Mouse (Mus musculus) limb, embryonic 10.5 days (tissue): ENCODE measurements around the gene Dhrs1. TPM values are rescaled to one million over a fixed set of nuclear protein-coding genes. Genes with fewer than 3 reads are reported as not detected.

ENCODE experiments used
- DNase-seq: peaks from one replicate; pipeline ENCODE4 v3.0.0-alpha.2; 2017; ENCODE audit warnings: low spot score
- H3K27ac ChIP-seq: fragments of 300-500 bp; sonication (generic); 2 replicates; pipeline ENCODE4 v1.5.1; 2016; ENCODE audit warnings: mild to moderate bottlenecking
- H3K27me3 ChIP-seq: fragments of 300-500 bp; sonication (generic); 2 replicates; pipeline ENCODE4 v1.6.1; 2016; ENCODE audit warnings: low read depth, mild to moderate bottlenecking; ENCODE audit not compliant: poor library complexity, severe bottlenecking
- H3K36me3 ChIP-seq: fragments of 300-500 bp; sonication (generic); 2 replicates; pipeline ENCODE4 v1.6.1; 2016; ENCODE audit warnings: mild to moderate bottlenecking, moderate library complexity
- H3K4me1 ChIP-seq: fragments of 300-500 bp; sonication (generic); 2 replicates; pipeline ENCODE4 v1.6.1; 2016
- H3K4me3 ChIP-seq: fragments of 300-500 bp; sonication (generic); 2 replicates; pipeline ENCODE4 v1.5.1; 2016; ENCODE audit warnings: mild to moderate bottlenecking, moderate library complexity
- H3K9me3 ChIP-seq: fragments of 300-500 bp; sonication (generic); replicated peaks from 2 replicates; pipeline ENCODE4 v1.6.1; 2016; ENCODE audit warnings: mild to moderate bottlenecking
- WGBS: fragments of 180-500 bp; shearing (Covaris S2); methylation state at CpG from one replicate; pipeline ENCODE4 v1.1.7; 2016; 5-methylcytosine and 5-hydroxymethylcytosine counted together
- polyA plus RNA-seq: library from polyadenylated mRNA; unstranded; fragments of >200 nt; fragmentation: Nextera tagmentation; extraction: Ambion mirVana; gene quantifications from 2 replicates; pipeline ENCODE4 v1.2.1, GENCODE M21; 2016

Gene Dhrs1
- polyA plus RNA-seq, 1 experiment from 2014 or later, result 67.4 TPM

DNA sequence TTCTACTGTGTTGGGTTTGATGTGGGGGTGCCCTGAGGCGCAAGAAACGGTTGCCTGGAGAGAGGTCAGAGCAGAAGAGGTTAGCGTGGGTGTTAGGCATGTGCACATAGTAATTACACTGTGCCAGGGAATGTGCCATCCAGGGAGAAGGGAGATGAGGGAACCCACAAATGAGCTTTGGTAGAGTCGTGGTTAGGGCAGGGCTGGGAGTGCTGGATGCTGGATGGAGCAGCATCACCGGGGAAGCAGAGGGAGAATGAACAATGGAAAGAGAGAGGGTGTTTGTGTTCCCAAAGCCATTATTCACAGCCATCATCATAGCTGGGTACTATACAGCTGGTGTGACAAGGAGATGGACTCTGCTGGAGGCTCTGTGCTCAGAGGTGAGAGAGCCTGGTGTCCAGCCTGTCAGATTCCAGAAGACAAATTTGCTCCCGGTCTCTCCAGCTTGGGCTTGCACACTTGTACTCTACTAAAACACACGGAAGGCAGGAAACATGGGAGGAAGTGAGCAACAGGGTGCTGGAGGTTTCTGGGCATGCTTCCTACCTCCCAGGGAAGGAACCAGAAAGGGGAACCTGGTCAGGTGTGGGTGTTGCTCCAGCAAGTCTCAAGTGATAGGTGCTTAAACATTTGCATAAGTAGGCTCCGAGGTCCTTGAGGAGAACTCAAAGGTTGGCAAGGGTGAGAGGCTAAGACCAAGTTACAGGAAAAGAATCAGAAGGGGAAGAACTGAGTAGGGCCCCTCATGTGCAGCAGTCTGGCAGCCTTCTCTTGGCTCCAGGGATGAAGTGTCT lies 17.4 kb downstream of the Dhrs1 start:
- Histone ChIP-seq H3K9me3 (no peaks in the 10 kb centered on the region), H3K4me3 (no peak overlapping the region), H3K27me3 (peaks cover 10% of the 10 kb centered on the region), H3K4me1 (no peaks in the 10 kb centered on the region), H3K27ac (no peak overlapping the region), H3K36me3 (no peaks in the 10 kb centered on the region)
- DNase-seq, result no peak
- 78% methylated on average over 8 of the region's 8 CpGs for WGBS

DNA sequence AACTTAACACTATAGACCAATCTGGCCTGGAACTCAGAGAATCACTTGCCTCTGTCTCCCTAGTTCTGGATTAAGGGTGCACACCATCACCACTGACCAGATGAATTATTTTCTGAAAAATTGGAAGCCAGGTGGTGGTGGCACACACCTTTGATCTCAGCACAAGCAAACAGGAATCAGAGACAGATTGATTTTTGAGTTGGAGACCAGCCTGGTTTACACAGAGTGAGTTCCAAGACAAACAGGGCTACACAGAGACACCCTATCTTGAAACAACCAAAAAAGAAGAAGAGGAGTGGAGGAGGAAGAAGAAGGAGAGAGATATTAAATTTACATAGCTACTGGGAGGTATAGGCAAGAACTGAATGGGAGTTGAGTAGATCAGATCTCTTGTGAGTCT lies 19.2 kb downstream of the Dhrs1 start:
- DNase-seq, result no peak
- H3K4me1 ChIP-seq, result peaks cover 9% of the 10 kb centered on the region
- H3K27ac ChIP-seq, result no peak overlapping the region
- peaks cover 9% of the 10 kb centered on the region for H3K27me3 ChIP-seq
- no peaks in the 10 kb centered on the region for H3K36me3 ChIP-seq
- no peaks in the 10 kb centered on the region for H3K9me3 ChIP-seq
- H3K4me3 ChIP-seq, result no peak overlapping the region

DNA sequence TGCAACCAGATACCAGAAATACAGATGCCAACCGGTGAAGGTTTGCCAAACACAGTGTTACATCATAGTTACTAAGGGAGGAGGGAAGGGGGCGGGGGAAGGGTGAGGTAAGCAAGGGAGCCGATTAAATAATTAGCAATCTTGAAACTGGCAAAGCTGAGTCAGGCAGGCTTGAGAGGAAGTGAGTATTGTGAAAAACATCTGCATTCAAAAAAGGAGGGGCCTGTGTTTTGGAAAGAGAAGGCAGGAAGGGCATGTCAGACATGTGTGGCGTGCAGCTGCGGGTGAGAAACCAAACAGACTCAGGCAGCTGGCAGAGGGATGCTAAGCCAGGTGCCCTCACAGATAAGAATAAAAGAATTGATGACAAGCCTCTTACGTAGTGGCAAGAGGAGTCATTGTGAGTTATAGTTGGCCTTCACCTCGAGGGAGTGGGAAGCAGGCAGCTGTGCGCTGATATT lies 21.0 kb downstream of the Dhrs1 start:
- no peak overlapping the region for H3K27ac ChIP-seq
- H3K4me1 ChIP-seq, result peaks cover 13% of the 10 kb centered on the region
- H3K36me3 ChIP-seq, result 0 out of 2 replicates have a peak, but pooled peaks cover 6% of the 10 kb centered on the region
- no peaks in the 10 kb centered on the region; the same call in 1 of the 2 replicates for H3K27me3 ChIP-seq
- no peak for DNase-seq
- WGBS, result 70% methylated on average over 8 of the region's 8 CpGs
- no peak overlapping the region for H3K4me3 ChIP-seq
- no peaks in the 10 kb centered on the region for H3K9me3 ChIP-seq

DNA sequence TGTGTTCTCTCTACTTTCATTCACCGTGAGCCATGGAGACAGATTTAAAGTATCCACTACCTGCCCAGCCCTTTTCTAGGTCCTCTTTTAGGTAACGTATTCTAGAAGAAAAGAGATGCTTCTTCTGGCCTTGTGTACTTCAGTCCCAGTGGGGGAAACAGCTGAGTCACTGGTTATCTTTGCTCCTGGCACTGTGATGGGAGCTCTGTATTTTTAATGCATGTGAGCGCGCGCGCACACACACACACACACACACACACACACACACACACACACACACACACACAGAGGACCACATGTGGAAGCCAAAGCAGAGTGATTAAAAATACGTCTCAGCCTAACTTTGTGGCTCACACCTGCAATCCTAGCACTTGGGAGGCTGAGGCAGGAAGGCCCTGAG lies 22.1 kb downstream of the Dhrs1 start:
- Histone ChIP-seq H3K36me3 (peaks cover 15% of the 10 kb centered on the region), H3K27ac (no peak overlapping the region), H3K27me3 (no peaks in the 10 kb centered on the region; the same call in 1 of the 2 replicates), H3K9me3 (no peaks in the 10 kb centered on the region), H3K4me3 (no peak overlapping the region), H3K4me1 (peaks cover 13% of the 10 kb centered on the region)
- WGBS, result 94% methylated on average over 7 of the region's 7 CpGs
- no peak for DNase-seq

DNA sequence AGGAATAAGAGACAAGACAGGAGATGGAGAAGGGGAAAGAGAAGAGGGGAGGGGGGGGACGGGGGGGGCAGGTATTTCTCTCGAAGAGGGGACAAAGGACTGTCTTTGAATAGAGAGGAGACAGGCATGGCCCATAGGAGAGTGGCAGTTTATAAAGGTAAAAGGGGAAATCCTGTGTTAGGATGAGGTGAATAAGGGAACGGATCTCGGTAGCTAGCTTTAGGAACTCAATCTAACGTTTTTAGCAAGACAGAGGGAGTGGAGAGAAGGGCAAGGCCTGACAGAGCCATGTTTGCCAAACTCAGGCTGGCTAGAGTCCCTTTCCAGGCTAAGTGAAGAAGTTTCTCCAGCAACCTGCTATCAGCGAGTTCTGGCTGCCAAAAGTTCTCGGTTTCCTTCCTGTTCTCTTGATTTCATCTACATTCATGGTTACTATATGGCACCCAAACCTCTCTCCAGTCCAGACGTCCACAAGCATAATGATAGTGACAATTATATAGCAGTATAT lies 23.0 kb downstream of the Dhrs1 start:
- peaks cover 23% of the 10 kb centered on the region for H3K36me3 ChIP-seq
- DNase-seq, result no peak
- H3K27me3 ChIP-seq, result no peaks in the 10 kb centered on the region; the same call in 1 of the 2 replicates
- H3K9me3 ChIP-seq, result no peaks in the 10 kb centered on the region
- peak overlapping the region; percentile 78 for H3K4me3 ChIP-seq
- peaks cover 13% of the 10 kb centered on the region for H3K4me1 ChIP-seq
- 54% methylated on average over 8 of the region's 8 CpGs for WGBS
- H3K27ac ChIP-seq, result peak overlapping the region; percentile 89

DNA sequence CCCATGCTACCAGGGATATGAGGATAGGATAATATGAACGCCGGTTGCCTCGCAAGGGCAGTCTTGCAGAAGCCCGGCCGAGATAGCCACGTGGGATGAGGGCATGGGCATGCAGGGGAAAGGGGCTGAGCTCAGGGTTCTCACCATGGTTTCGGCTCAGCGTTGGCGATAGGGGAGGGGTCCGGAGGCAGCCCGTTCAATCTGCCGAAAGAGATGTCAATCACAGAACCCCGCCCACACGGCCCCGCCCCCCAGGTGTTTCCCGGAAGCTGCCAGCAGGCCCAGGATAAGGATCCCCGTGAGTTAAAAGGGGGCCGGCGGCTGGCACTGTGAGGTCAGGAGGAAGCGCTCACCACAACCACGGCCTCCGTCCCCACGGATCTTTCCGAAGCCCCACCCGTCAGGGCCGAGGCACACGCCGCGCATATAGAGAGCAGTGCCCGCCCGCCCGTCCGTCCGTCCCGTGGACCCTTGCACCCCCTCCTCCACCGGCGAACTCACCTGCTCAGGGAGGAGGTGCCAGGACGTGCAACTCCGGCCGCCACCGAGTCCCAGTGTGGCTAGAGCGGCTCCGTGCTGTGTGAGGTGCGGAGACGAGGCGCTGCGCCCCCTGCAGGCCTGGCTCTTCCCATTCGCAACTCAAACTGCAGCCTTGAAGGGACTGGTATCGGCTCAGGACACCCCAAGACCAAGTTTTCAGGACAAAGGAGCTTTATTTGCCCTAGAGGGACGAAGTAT lies 23.6 kb downstream of the Dhrs1 start, which contains the start of gene Rabggta:
TSS of gene Rabggta (minus strand) at position 564 of the 738 bp plus-strand sequence.
- Histone ChIP-seq H3K4me1 (peaks cover 16% of the 10 kb centered on the region), H3K36me3 (peaks cover 29% of the 10 kb centered on the region), H3K27ac (peak within 1 kb of the TSS; percentile 89), H3K9me3 (no peaks in the 10 kb centered on the region), H3K27me3 (no peaks in the 10 kb centered on the region), H3K4me3 (peak within 1 kb of the TSS; percentile 78)
- under 1% methylated on average over 50 of the region's 50 CpGs for WGBS
- DNase-seq, result peak; percentile 98

DNA sequence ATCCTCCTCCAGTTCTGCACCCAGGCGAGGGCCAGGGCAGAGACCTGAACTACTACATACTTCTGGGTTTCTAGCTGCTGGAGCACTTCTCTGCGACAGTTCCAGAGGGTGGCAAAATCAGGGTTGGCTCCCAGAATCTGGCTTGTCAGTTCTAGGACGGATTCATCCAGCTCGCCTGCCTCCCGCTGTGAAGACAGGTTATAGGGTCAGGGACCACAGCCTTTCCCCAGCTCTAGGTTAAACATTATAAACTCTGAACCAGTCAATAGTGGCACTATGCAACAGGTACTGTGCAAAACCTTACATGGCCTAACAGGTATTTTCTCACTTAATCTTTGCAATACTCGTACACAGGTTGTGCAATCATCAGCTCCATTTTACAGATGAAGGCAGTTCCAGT lies 24.4 kb downstream of the Dhrs1 start:
- H3K27me3 ChIP-seq, result no peaks in the 10 kb centered on the region
- H3K27ac ChIP-seq, result no peak overlapping the region
- H3K4me3 ChIP-seq, result peak overlapping the region; percentile 78
- WGBS, result 81% methylated on average over 6 of the region's 6 CpGs
- DNase-seq, result no peak
- no peaks in the 10 kb centered on the region for H3K9me3 ChIP-seq
- H3K4me1 ChIP-seq, result peaks cover 18% of the 10 kb centered on the region
- peaks cover 35% of the 10 kb centered on the region for H3K36me3 ChIP-seq

DNA sequence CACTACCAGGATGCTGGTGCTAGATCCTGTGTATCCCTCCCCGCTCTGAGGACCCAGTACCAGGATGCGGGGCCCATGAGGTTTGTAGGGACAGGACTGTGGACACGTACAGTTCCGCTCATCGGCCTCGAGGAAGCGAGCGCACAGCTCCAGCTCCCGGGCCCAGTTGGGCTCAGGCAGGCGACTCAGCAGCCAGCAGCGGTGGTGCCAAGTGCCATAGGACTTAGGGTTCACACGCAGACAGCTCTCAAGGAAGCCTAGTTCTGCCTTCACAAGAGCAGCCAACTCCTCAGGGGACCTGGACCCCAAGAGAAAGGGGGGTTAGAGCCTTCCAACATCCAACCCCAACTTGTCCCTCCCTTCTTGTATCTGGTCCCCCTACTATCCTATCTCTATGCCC lies 24.8 kb downstream of the Dhrs1 start:
- Histone ChIP-seq H3K27me3 (no peaks in the 10 kb centered on the region), H3K4me3 (no peak overlapping the region)

DNA sequence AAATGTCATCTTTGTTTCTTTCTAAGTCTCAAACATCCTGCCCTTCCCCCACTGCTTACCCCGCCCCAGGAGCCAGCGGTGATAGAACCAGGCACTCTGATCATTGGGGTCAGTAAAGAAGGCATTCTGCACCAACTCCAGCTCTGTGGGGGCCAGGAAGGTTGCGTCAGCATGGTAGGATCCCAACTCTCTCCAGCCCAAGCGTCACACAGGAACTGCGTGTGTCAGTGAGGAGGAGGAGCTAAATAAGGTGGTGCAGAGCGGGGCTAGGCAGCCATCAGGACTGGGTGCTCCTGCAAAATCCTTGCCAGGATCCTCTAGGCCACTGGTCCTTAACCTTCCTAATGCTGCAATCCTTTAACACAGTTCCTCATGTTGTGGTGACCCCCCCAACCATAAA lies 25.8 kb downstream of the Dhrs1 start:
- no peak for DNase-seq
- Histone ChIP-seq H3K9me3 (no peaks in the 10 kb centered on the region), H3K27ac (no peak overlapping the region), H3K4me3 (no peak overlapping the region), H3K36me3 (peaks cover 37% of the 10 kb centered on the region), H3K4me1 (peaks cover 18% of the 10 kb centered on the region), H3K27me3 (no peaks in the 10 kb centered on the region)
- 91% methylated on average over 6 of the region's 6 CpGs for WGBS

More for the DNA sequence above, 24.8 kb downstream of the Dhrs1 start:
- Histone ChIP-seq H3K9me3 (no peaks in the 10 kb centered on the region), H3K36me3 (peaks cover 37% of the 10 kb centered on the region), H3K27ac (no peak overlapping the region), H3K4me1 (peaks cover 18% of the 10 kb centered on the region)
- 95% methylated on average over 12 of the region's 12 CpGs for WGBS
- DNase-seq, result no peak

DNA sequence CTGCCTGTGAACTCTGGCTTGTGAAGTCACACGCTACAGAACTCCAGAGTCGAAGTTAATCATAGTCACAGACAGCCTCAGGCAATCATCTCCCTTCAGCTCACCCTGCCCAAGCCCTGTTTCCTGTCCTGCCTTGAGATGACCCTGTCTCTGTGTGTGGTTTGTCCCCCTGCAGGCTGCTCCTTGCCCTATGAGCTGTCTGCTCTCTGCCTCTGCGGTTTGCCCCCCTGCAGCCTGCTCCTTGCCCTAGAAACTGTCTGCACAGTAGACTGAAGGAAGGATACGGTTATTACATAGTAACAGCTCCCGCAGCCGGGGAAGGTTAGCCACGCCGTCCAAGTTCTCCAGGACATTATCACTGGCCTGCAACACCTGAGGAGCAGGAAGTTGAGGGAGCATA lies 28.6 kb downstream of the Dhrs1 start:
- Histone ChIP-seq H3K4me1 (peaks cover 28% of the 10 kb centered on the region), H3K27me3 (peaks cover 24% of the 10 kb centered on the region), H3K36me3 (peaks cover 37% of the 10 kb centered on the region), H3K9me3 (no peaks in the 10 kb centered on the region), H3K4me3 (no peak overlapping the region), H3K27ac (no peak overlapping the region)
- 75% methylated on average over 8 of the region's 8 CpGs for WGBS
- DNase-seq, result no peak

DNA sequence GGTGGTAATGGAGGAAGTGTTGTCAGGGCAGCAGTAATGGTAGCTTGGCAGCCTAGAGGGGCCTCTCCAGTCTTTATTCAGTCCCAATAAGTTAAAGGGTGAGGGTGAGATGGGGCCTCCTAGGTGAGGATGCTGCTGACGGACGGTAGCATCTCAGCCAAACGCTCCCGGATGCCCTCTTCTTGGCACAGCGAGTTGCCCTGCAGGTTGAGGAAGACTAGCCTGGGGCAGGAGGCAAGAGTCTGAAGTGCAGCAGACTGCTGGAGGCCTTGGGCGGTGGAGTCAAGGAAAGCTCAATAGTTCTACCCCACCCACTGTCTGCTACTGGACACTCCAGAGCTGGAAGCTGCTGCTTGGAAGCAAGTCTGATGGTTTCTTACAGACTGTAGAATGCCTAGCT lies 29.2 kb downstream of the Dhrs1 start:
- no peaks in the 10 kb centered on the region for H3K9me3 ChIP-seq
- H3K4me1 ChIP-seq, result peaks cover 24% of the 10 kb centered on the region
- peaks cover 37% of the 10 kb centered on the region for H3K36me3 ChIP-seq
- WGBS, result 96% methylated on average over 6 of the region's 6 CpGs
- H3K27me3 ChIP-seq, result peaks cover 30% of the 10 kb centered on the region
- no peak overlapping the region for H3K27ac ChIP-seq
- no peak for DNase-seq
- no peak overlapping the region for H3K4me3 ChIP-seq

DNA sequence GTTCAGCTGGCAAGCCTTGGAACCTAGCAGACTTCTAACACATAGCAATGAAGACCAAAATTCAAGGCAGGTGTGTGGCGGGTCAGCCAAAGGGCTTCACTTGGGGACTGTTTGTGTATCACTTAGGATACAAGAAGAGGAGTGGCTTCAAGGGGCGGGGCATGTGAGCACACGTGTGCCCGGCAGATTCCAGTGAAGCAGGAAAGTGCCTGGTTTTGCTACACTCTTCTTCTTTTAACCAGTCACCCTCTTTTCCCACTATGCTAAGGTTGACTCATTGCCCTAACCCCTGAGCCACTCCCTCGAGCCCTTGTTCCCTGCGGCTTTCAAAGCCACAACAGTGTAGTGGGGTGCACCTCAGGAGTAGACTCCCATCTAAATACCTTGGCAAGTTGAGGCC lies 30.6 kb downstream of the Dhrs1 start:
- DNase-seq, result no peak
- WGBS, result 33% methylated on average over 6 of the region's 6 CpGs
- Histone ChIP-seq H3K9me3 (no peaks in the 10 kb centered on the region), H3K4me1 (peaks cover 20% of the 10 kb centered on the region), H3K4me3 (no peak overlapping the region), H3K27me3 (peaks cover 36% of the 10 kb centered on the region), H3K36me3 (peaks cover 33% of the 10 kb centered on the region), H3K27ac (no peak overlapping the region)

DNA sequence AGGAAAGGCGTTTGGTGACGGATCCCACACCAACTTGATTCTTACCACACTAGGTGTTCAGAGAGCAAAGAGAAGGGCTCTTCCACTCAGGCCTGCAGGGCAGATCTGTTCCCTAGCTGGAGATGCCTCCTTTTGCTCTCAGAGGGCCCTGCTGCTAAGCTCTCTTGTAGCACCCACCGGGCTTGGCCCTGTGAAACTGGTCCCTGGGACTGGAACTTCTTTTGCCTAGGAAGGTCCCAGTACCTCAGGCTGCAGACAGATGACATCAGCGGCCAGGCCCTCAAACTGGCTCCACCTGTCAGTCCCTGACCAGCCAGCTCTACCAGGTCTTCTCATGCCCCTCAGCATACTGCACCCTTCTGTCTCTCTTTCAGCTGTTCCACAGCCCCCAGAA lies 31.8 kb downstream of the Dhrs1 start, which contains the start of gene Tgm1:
TSS of gene Tgm1 (minus strand) at position 198 of the 394 bp plus-strand sequence.
- Histone ChIP-seq H3K36me3 (peaks cover 24% of the 10 kb centered on the region), H3K27ac (no peak within 1 kb of the TSS), H3K4me3 (peak within 1 kb of the TSS; percentile 37), H3K4me1 (peaks cover 20% of the 10 kb centered on the region), H3K27me3 (peaks cover 36% of the 10 kb centered on the region), H3K9me3 (no peaks in the 10 kb centered on the region)
- 16% methylated on average over 4 of the region's 4 CpGs for WGBS
- DNase-seq, result no peak
